Mouse (Mus musculus) thymus, postnatal 25 days (tissue): ENCODE data around the gene Supt7l.
"Not testable (repeated sequence)": the region's sequence is repeated elsewhere in the genome, so short reads cannot be mapped to it uniquely, and the experiment has no call there.

Source experiments
- DNase-seq: peaks from one replicate; pipeline ENCODE4 v3.0.0; 2022

The Supt7l gene

DNA sequence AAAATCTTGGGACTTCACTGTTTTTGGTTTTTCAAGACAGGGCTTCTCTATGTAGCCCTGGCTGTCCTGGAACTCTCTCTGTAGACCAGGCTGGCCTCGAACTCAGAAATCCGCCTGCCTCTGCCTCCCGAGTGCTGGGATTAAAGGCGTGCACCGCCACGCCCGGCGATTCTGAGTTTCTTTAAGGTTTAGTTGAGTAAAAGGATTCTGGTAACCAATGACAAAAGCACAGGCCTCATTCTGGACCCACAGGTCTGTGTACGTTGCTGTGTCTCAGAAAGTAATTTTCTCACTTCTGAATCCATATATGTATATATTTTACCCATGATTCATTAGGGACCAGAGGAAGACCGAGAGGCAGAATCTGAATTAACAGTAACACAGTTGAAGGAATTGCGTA, at the start of gene Supt7l:
Gene Supt7l (minus strand): TSS at position 101 of the 400 bp plus-strand sequence.
- DNase-seq = not testable (repeated sequence)

GRCm38 (mm10) chr5:31576539-31576975, 49.0 kb upstream of the Supt7l start:
- no peak for DNase-seq

GRCm38 (mm10) chr5:31573722-31574121, 46.1 kb upstream of the Supt7l start:
- no peak for DNase-seq

GRCm38 (mm10) chr5:31571023-31571608, 43.5 kb upstream of the Supt7l start:
- no peak for DNase-seq

GRCm38 (mm10) chr5:31567951-31568657, 40.5 kb upstream of the Supt7l start:
- DNase-seq = no peak

DNA sequence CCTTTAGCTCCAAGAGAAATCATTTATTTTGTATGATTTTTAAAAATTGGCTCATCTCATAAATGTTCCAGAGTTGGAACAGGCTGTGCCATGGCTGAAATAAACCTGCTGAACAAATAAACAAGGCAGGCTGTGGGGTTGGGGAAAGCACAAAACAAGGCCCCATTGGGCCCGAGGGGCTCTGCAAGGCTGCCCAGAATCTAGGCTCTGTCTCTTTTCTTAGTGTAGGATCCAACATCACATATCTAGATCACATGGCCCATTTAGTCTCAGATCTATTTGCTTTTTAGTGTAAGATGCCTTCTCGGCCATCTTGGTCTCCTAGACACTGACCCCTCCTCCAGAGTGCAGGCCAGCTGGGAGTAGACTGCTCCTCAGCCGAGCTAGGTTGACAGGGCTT, 38.9 kb upstream of the Supt7l start:
- DNase-seq = no peak

GRCm38 (mm10) chr5:31566026-31566425, 38.4 kb upstream of the Supt7l start:
- DNase-seq = no peak

GRCm38 (mm10) chr5:31564976-31565375, 37.4 kb upstream of the Supt7l start:
- DNase-seq = no peak

DNA sequence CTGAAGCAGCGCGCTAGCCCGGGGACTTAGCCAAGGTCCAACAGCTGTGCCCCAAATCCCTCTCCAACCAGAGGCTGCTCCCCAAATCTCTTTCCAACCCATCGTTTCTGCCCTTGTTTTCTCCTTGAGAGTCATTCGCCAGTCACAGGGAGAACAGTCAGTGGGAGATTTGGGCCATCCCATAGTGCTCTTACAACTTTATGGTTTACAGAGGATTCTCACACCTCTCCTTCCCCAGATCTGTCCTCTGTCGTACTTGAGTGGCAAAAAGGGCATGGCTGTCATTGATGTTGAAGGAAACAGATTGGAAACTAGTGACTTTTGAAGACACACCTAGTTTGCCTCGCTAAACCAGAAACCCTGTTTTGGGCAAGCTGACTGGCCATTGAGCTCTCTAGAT, 36.3 kb upstream of the Supt7l start:
- DNase-seq = no peak

DNA sequence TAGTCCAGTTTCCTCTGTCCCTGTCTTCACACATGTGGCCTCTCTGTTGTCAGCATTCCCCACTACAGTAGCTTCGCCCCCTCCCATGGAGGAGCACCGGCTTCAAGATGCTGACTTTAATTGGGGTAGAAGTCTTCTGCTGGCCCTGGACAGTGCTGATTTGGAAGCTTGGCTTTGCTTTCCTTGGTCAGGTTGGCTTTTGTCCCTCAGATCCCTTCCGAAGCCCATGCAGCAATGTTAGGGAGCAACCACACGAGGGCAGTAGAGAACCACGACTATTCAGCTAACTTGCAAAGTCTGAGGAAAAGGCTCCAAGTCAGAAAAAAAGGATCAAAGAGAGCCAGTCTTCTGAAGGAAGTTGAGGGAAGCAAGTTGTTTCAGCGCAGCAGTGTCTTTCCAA, 35.9 kb upstream of the Supt7l start:
- peak; percentile 61 for DNase-seq

DNA sequence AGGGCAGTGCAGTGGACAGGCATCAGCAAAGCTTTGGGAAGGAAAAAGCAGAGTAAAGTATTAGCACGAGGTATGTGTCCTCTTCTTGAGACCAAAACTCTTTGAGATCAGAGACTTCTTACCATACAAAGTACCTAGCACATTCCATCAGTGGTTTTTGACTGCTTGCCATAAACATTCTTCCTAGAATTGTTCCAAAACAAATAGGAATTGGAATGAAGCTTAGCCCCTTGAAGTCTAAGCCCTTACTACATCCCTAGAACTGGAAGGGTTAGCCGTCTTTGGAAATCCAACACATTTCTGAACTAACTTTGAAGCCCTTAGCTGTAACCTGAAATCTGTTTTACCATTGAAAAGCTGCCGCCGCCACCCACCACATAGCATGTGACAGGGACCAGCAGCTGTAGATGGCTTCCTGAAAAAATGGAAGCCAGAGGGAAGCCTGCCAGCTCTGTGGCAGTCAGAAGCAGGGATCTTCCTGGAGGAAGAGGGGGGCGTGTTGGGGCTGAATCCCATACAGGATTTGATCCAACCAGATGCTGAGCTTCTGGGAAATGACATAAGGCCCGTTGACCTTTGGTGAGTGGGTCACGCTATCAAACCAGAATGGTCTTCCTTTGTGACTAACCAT, 34.5 kb upstream of the Supt7l start:
- DNase-seq = no peak

GRCm38 (mm10) chr5:31560352-31560751, 32.7 kb upstream of the Supt7l start:
- no peak for DNase-seq

DNA sequence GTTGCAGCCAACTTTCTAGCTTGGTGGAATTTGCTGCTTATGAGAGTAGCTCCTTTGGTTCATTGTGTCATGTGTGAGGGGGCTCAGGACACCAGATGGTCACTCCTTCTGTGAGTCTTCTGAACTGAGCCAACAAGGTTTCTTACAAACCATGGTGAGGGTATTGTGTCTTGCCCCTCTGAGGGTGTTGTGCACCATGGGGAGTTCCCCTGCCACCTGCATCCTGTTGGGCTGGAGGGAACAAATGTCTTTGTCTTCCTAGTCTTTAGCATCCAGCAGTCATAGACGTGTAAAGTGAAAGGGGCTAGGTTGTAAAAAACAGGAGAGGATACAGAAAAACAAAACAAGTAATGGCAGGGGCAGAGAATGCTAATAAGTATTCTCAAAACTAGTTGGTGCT, 31.8 kb upstream of the Supt7l start:
- no peak for DNase-seq

- no peak for DNase-seq
These were observed 7.6 kb upstream of the Supt7l start for GRCm38 (mm10) chr5:31535228-31535627.

DNA sequence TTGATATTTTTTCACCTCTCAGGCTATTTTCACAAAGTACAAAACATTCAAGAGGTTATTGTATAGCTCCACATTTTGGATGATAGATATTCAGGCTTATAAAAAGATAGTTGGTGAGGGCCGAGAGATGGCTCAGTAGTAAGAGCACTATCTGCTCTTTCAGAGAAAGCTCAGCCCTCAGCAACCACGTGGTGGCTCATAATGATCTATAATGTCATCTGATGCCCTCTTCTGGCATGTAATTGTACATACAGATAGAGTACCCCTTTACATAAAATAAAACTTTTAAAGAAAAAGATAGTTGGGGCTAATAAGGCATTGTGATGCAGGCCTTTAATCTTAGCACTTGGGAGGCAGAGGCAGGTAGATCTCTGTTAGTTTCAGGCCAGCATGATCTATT, 953 bp upstream of the Supt7l start:
- no peak for DNase-seq

DNA sequence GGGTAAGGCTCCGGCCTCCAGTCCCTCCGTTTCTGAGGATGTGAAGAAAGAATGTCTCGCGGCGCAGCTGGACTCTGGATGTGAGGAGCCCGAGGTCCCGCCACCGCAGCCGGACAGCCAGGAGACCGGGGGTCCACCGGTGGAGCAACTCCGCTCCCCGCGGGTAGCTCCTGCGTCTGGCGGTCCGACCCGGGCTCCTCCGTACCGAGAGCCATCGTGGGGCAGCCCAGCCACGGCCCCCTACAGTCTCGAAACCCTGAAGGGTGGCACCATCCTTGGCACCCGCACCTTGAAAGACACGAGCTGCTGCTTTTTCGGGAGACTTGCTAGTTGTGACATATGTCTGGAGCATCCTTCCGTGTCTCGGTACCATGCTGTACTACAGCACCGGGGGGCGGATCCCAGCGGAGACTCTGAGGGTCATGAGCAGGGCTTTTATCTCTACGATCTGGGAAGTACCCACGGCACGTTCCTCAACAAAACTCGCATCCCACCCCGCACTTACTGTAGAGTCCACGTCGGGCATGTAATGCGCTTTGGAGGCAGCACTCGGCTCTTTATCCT, 408 bp downstream of the Supt7l start:
- no peak for DNase-seq

DNA sequence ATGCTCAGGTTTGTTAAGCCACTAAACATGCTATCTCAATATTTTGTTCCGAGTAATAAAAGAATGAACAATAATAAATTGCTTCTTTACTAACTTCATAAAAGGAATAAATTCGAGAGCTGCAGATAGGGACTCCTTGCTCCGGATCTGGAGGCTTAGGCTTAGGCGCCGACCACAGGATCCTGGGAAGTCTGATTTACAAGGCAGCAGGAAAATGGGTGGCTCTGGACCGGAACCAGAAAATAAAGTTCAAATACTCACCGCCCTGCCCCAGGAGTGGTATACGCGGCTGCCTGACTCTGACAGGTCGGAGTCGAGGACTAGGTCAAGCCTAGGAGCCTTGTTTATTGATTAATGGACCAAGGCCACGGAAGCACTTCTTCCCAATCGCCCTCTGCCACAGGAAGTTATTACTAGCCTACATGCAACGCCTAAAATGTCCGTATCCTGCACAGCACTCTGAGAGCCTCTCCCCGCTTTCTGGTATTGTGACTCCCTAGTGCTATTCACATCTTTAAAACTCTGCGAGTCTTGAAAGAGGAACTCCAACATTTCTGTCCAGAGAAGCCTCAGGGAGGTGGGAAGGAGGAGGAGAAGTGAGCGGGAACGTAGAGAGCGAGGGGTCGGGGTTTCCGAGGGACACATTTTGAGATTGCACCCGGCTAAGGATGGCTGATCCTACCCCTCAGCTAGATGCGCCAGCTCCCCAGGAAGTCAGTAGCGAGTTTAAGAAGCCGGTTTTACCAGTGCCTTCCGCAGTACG, 1.1 kb downstream of the Supt7l start, which contains the start of gene Slc4a1ap:
Gene Slc4a1ap (plus strand): TSS at position 642 of the 763 bp plus-strand sequence.
- DNase-seq = peak; percentile 84

DNA sequence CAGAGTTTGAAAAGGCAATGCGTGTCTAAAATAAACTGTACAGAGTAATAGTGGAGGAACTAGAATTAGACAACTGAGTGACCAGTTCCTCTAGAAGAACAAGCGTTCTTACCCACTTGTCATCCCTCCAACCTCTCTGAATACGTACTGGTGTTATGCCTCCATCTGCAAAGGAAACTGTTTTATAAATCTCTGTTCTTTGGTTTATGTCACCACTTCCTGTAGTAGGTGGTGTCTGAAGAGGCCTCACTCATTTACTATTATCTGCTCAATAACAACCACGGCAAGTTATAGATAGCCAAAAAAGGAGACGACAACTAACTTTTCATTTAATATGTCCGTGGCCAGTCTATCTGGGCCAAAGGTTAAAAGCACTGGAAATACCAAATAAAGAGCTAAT, 7.1 kb downstream of the Supt7l start:
- DNase-seq = no peak

GRCm38 (mm10) chr5:31512481-31512880, 15.1 kb downstream of the Supt7l start:
- no peak for DNase-seq

- DNase-seq = no peak
These were observed 22.8 kb downstream of the Supt7l start for GRCm38 (mm10) chr5:31504843-31505242.

DNA sequence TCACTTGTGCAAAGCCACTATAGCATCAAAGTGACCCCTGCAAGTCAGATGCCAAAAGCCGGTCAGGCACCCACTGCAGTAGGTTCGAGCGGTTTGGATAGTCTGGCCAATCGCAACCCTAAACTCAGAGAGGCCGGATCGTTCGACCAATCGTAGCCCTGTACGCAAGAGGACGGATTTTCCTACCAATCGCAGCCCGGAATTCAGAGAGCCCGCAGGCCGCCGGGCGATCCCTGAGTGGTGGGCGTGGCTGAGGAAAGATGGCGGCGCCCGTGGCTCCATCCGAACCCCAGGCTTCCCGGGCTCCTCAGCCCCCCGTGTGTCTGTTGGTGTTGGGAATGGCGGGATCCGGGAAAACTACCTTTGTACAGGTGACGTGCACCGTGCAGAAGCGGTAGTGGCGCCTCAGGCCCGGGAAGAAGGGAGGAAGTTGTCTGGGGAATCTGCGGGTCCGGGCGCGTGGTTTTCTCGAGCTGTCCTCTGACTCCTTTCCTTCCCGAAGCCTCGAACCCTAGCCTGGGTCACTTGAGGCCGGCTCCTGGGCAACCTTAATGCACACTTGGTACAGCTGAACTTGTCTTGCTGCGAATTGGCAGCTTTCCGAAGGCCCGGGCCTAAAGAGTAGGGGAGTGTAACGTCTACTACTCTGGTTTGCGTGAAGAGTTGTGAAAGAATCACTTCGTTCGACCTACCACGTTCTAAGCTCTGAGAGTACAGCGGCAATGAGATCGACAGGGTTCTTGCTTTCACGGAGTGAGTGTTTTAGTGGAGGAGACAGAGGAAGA, 32.9 kb downstream of the Supt7l start, which contains the start of gene Gpn1:
Gene Gpn1 (plus strand): TSS at position 229 of the 785 bp plus-strand sequence.
- peak; percentile 86 for DNase-seq

DNA sequence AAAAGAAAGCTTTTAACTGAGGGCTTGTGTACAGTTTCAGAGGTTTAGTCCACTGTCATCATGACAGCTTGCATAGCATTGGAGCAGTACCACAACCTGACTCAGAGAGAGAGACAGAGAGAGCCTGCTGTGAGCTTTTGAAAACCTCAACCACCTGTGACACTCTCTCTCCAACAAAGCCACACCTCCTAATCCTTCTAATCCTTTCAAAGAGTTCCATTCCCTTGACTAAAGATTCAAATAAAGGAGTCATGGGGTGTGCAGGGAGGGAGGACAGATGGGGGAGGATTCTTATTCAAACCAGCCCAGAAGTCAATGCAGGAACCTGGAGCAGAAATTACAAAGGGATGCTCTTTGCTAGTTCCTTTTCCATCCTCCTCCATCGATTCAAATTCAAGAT, 35.6 kb downstream of the Supt7l start:
- DNase-seq = no peak
